Mouse (Mus musculus): ENCODE measurements around the gene Galnt11.
"Not testable (repeated sequence)": the region's sequence is repeated elsewhere in the genome, so short reads cannot be mapped to it uniquely, and the experiment has no call there.

Gene Galnt11

DNA sequence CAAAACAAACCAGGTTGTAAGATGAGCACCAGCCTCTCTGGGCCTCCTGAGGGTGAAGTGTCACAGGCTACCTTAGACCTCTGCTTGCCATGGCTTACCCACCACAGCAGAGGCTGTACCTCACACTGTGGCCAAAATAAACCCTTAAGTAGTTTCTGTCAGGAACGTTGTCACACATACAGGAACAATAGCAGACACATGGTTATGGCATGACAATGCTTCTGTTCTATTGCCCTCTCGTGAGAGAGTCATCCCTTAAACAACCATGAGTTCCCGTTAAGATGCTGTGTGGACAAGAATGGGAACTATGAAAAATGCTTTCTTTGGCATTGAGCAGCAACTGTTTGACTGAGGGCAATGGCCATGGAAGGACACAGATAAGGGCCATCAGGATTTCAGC, at the start of gene Galnt11:
TSS of gene Galnt11 (plus strand) at position 301 of the 400 bp plus-strand sequence.
- DNase-seq: no peak

DNA sequence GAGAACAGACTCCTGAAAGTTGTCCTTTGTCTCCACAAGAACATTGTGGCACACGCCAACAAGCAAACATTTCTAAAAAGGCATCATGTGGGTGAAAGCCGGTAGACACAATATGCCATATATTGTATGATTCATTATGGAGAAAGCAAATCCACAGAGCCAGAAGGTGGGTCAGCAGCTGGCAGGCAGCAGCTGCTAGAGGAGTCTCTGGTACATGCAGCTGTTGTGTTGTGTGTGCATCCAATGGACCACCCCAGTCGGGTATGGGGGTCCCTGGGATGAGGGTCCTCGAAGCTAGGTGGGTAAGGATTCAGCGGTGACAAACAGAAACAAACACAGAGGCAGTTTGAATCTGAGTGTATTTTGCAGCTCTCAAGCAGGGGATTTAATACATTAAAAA, 43.8 kb upstream of the Galnt11 start:
- DNase-seq: not testable (repeated sequence)

DNA sequence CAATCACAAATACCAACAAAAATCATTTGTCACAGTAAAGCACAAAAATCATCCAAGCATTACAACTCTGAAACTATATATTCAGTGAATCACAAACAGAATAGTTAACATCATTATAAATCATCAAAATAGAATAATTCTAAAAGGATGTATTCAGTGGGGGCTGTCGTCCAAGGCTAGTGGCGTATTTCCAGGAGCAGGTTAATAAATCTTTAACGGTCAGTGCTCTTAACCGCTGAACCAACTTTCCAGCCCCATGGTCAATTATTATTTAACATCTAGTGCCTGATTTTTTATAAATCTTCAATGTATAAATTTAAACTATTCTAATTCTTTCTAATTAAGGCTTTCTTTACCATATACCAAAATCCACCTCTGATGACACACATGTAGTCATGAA, 43.2 kb upstream of the Galnt11 start:
- DNase-seq: not testable (repeated sequence)

DNA sequence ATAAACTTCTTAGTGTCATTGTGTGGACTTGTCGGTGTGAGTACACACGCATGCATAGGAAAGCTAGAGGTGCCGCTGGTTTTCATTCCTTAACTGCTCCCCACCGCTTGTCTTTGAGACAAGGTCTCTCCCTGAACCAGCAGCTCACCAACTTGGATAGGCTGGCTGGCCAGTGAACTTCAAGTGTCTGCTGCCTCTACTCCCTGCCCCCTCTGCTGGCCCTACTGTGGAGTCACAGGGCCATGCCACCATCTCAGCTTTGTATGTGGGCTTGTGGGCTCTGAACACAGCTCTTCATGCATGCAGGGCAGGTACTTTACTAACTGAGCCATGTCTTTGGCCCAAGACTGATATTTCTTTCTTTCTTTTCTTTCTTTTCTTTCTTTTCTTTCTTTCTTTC, 42.4 kb upstream of the Galnt11 start:
- DNase-seq: no peak

DNA sequence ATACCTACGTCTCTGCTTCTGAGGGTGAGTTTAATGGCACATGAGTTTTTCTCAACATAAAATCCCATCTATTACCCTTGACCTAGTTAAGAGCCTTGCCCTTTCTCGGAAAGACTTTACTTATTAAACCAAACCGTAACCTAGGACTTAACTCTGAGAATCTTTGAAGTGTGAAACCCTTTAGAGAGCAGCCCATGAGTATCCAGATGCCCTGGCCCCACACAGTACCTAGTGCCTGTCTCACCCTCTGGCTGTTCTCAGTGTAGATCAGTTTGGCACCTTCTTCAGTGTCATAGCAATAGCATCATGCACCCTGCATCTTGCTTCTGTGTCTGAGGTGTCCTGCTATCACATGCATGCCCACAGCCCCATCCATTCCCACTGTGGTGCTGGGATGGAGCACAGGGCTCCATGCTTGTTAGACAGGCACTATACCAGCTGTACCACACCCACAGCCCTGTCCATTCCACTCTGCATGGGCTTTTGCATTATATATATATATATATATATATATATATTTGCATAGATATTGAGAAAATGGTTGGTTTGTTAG, 41.7 kb upstream of the Galnt11 start:
- no peak for DNase-seq

DNA sequence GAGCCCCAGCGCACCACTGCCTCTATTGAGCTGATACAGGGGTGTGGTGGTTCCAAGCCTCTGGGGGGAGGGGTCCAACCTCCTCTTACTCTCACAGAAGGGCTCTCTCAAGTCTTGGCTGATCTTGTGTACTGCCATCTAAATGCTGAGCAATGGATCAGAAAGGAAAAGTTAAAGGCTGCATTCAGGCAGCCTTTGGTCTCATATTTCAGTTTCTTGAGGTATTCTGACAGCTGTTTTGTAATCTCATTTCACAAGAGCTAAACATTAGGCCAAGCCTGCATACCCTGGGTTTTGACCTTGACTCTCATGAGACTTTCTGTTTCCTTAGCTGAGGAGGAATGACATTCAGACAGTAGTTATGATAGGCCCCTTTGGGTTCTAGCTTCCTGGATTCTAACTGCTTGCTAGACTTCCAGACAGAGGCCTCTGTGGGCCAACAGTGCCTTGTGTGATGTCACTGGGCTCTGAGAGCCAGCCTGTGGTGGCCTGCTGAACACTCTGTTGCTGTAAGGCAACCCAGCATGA, 40.6 kb upstream of the Galnt11 start, which contains the start of gene Galntl5:
TSS of gene Galntl5 (plus strand) at position 457 of the 528 bp plus-strand sequence.
- DNase-seq: no peak

DNA sequence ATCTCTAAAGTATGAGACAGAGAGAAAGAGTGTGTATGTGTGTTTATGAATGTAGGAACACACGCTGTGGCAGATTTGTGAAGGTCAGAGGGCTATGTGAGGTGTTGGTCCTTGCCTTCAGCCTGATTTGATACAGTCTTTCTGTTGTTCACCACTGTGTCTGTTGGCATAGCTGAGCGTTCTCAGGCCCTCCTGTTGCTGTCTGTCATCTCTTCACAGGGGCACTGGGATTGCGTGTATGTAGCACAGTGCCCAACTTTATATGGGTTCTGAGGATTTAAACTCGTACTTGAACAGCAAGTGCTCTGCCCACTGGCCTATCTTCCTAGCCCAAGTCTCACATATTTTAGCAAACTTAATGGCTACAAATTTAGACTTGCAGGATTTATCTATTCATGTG, 38.1 kb upstream of the Galnt11 start:
- no peak for DNase-seq

DNA sequence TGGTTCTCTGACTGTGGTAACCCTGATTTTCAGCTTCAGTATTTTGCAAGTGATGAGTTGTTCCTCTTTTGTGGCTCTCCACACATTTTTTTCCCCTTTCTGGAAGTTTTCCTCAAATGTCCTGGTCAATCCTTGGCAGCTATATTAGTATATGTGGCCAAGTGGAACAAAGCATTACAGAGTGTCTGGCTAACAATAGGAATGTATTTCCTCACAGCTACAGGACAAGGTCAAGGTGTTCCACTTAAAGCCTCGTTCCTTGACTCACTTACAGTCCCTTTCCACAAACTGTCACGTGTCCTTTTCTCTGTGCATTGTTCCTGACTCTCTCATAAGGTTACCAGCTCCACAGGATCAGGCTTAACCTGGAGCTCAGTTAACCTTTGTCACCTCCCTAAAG, 37.1 kb upstream of the Galnt11 start:
- no peak for DNase-seq

DNA sequence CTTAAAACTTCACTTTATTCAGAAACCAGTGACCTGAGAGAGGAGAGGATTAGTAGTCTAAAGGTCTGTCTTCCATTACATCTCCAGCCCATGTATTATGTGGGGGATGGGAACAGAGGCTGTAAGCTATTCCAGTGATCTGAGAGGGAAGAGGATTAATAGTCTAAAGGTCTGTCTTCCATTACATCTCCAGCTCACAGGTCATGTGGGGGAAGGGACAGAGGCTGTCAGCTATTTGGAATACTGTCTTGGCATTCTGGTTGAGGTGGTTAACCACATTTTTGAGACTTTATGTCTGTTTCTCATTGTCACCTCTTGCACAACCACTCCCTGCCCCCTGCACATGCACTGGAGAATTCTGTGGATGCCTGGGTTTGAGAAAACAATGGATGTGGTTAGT, 34.0 kb upstream of the Galnt11 start:
- no peak for DNase-seq

DNA sequence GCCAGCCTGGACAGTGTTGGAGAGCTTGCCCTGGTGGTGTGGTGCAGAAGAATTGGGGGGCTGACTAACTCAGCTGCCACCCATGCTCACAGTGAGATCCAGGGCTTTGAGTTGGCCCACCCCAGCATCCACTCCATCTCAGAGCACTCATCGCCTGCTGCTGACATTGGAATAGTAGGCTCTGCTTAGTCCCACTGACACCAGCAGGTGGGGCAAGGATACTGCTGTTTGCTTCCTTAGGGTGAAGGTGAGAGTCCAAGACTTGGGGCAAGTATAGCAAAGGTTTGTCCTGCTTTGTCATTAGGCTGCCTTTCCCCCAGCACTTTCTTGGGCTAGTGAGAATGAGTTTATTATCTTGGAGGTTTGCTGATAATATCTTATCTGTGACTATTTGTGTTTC, 32.9 kb upstream of the Galnt11 start:
- no peak for DNase-seq

DNA sequence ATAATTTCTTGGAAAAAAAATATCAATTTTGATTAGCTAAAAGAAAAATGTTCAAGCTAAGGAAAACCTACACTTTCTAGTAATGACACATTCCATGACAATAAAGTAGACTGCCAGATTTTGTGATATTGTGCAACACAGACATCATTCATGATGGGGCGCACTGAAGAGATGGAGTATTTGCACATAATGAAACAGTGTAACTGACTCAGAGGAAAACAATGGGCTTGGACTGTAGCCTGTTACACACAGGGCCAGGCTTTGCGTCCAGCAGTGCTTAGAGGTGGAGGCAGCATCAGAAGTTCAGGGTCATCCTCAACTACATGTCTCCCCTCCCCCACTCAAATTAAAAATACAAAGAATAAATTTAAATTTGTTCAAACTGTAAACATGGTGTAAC, 31.2 kb upstream of the Galnt11 start:
- DNase-seq: no peak

DNA sequence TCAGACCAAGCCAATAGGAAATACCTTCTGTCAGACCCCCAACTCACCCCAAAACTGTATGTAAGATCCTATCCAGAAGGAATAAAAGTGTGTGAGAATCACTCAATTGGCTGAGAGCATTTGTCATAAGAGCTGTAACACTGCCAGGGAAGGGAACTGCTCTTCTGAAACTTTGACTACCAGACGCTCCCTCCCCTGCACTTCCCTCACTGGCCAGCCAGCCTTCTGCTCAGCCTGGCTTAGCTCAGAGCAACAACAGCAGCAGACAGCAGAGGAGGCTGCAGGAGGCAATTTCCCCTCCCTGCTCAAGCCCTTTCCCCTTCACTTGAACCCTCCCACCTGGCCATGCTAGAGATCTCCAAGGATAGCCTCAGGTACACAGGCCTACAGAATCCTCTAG, 9.8 kb upstream of the Galnt11 start:
- no peak for DNase-seq

DNA sequence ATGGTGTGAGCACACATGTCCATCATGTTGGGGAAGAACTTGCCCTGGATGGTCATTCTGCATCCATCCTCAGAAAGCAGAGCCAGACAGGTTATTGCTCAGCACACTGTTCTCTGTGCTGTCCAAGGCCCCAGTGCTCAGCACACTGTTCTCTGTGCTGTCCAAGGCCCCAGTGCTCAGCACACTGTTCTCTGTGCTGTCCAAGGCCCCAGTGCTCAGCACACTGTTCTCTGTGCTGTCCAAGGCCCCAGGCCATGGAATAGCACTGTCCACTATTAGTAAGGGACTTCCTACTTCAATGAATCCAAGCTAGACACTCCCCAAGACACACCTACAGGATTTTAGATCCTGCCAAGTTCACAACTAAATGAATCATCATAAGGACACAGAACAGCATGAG, 8.5 kb upstream of the Galnt11 start:
- DNase-seq: not testable (repeated sequence)

DNA sequence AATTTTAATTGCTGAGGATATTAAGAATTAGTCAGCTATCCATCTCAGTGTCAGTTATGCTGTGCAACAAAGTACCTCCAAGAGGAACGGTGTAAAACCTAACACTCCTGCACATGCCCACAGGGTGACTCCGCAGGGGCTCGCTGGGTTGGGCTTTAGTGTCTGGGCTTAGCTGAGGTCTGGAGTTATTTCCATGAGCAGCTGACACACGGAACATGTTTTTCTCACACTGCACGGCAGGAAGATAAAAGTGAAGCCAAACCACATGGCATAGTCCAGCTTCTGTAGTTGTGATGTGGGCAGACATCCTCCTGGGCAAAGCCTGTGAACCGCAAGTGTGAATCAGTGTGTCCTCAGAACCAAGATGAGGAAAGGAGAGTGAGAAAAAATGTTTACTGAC, 6.7 kb upstream of the Galnt11 start:
- DNase-seq: no peak

DNA sequence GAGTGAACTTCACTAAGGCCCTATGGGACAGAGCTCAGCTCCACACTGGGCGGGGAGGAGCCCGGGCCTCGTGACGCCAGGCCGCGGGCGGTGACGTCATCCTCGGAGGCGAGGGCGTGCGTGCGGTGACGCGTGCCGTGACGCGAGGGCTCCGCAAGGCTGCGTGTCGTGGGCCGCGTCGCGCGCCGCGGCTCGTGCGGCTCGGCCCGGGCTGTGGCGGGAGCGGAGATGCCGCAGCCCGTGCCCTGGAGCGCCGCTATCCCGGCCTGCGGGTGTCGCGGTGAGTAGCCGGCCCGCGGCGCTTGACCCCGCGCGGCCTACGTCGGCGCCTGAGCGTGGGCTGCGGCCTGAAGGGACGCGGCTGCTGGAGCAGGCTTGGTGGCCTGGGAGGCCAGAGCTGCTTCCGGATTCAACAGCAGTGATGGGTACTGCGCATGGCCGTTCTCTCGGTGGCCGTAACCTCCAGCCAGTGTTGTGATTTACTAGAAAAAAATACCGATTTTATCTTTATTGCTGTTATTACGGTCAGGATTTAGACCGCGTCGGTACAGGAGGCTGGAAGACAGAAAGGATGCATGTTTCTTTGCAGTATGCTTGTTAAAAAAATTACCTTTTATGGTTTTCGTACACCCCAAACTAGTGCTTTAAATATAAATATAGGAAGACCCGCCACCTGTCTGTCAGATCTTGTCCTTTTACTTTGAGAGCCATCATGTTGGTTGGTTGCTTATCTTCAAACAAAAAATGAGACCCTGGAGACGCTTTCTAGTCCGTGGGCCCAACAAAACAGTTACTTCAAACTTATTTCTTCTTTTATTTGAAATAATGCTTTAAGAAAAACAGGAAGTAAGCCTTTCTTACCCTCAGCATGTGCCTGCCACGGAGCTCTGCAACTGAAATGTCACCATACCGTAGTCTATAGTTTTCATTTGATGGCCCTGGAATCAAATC, 1.3 kb downstream of the Galnt11 start, which contains the start of gene E130116L18Rik:
TSS of gene E130116L18Rik (minus strand) at position 402 of the 951 bp plus-strand sequence.
- DNase-seq: peak; percentile 91

DNA sequence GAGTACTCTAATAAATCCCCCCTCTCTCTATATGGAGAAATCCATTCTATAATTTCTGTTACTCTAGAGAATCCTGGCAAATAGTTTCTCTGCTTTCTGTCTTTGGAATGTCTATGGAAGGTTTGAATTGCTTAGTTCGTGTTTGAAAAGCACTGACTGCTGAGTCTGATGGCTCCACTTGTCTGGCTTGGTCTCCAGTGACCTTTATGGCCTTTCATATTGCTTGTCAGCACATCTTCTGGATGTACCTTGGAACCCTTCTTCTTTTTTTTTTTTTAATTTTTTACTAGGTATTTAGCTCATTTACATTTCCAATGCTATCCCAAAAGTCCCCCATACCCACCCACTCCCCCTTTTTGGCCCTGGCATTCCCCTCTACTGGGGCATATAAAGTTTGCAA, 2.7 kb downstream of the Galnt11 start:
- DNase-seq: not testable (repeated sequence)

DNA sequence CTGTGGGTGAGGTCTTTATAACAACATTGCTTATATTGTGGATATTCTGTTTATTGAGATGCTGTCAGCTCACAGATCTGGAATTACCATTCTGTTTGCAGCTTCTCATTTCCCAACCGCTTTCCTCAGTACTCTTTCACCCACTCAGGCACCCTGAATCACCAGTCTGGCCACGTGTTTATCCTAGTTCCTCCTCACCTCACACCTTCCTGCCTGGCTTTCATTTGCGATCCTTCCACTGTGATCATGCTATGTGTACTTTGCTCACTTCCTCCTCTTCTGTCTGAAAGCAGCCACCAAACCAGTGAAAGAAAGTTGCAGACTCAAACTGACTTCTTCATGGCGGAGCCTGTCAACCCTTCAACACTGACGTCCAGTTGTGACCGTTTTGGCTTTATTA, 21.4 kb downstream of the Galnt11 start:
- DNase-seq: no peak

DNA sequence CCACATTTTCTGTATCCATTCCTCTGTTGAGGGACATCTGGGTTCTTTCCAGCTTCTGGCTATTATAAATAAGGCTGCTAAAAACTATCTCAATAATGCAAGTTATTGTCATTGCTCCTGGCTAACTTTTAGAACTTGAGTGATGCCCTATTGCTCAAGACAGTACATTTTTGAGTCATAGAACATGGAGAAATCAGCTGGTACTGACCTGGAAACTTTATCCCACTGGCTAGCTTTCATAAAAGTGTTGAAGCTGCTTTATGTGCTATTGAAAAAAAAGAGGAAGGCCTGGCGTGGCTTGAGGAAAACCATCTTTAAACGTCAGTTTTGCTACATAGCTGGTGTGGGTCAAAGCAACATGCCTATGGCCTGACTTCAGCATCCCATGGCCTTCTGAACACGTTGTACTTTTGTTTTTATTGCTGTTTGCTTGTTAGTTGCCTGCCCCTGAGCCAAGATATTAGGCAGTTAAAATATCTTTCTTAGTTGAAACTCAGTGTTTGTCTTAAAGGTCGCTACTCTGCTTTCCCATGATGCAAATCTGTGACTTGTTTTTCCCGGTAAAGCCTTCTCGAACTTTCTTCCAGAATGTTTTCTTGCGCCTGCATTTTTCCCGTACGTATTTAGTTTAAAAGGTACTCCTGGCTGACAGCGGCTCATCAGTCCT, 24.2 kb downstream of the Galnt11 start:
- no peak for DNase-seq

DNA sequence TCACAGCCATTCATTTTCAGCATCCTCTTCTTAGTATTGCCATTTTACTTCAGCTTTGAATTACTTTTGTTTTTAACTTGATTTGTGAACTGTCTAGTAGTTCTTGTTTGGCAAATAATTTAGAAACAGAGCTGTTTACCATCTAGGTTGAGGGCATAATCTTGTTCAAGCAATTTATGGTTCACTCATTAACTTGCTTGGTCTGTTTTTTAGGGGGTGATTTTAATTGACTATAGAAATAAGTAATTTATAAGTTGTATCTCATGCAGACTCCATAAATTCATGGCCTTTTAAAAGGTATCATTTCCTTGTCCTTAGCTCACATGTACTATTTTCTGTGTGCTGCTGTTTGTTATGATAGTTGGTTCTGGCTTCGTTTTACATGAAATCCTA, 24.8 kb downstream of the Galnt11 start:
- DNase-seq: no peak

DNA sequence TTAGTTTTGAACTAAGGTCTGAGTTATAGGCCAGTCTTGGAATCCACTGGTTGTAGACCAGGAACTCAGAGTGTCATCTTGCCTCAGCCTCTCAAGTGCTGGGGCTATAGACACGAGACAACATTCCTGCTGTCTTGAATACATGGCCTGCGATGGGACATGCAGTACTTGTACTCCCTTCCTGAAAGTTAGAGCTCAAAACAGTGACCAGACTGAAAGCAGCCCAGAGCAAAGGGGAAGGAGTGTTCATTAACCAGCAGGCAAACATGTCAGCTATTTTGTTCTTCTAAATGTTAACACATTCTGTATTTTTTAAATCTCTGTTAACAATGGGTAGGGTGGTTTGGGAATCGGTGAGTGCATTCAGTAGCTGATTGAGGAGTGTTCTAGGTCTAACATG, 25.3 kb downstream of the Galnt11 start:
- no peak for DNase-seq

DNA sequence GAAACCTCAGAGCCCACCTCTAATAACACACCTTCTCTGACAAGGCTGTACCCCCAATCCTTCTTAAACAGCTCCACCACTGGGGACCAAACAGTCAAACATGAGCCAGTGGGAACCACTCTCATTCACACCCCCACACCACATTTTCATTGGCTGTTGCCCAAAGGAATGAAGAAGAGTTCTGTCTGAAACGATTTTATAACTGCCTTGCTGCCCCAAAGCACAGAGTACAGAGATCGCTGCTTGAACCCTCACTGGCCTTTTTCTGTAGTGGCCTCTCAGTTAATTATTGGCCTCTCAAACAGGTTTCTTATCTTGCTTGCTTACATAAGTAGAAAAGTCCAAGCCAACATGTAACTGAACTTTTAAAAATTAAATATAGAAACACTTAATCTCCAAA, 30.7 kb downstream of the Galnt11 start:
- DNase-seq: no peak

DNA sequence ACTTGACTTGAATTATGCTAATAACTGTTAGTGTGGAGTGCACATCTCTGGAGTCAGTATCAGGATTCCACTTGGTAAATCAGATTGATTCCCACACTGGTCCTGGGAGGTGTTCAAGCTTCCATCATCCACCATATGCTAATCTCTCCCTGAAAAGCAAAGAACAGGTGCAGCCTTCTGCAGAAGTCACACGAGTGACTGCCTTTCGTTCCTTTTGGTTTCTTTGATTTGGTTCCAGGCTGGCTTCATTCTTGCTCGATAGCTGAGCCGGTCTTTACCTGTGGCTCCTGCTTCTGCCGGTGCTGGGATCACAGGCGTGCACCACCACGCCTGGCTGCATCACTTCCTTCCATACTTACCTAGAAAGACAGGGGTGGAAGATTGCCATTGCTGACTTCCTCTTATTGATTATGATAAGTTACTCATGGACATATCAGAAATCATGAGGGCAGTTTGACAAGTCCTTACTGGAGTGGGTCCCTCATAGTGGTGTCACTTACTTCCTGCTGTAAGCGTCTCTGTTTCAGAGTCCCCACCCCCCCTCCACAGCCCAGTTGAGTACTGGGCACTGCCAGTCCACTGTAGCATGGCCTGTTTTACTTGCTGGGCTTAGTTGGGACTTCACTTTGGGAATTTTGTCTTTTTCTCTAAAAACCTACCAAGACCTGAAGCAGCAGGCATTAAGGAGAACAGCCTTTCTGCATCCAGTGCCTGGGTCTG, 31.3 kb downstream of the Galnt11 start:
- DNase-seq: no peak

DNA sequence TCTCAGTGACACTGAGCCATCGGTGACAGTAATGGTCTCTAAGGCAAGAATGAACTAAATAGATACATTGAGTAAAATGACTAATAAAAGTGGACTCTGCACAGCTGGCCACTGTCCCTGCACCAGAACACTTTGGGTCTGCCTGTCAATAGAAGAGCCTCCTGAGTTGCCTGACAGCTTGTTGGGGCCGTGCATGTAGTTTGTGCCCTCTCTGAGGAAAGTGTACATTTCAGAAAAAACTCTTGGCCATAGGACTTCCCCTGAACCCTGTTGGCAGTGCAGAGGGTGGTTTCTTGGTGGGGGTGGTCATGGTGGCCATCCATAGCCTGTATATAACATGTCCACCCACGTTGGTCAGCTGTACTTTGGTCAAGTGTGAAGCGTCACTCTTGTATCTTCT, 32.8 kb downstream of the Galnt11 start:
- no peak for DNase-seq
